Mouse (Mus musculus): ENCODE measurements around the gene Fkbp4. TPM values are rescaled to one million over a fixed set of nuclear protein-coding genes. Genes with fewer than 3 reads are reported as not detected.

Fkbp4 gene
- polyA plus RNA-seq, 1 experiment from 2014 or later: 284 TPM

GRCm38 (mm10) chr6:128424269-128425019 is 14.0 kb downstream of the Fkbp4 start, which contains the start of gene Itfg2:
Gene Itfg2, minus strand, starts transcription at chr6:128424931.
- ChIA-PET POLR2A (interaction anchor here (0.6 to 1.0 kb wide), 2 partner anchors 9 to 76 kb away, joined by 3 to 5 read pairs; no protein-coding TSS in a partner anchor), CTCF (interaction anchor here (0.8 to 2.0 kb wide), 4 partner anchors 7 to 55 kb away, joined by 3 to 6 read pairs (median 4); no protein-coding TSS in a partner anchor)
- DNase-seq (ENCODE audit: low read depth, low spot score): peak; percentile 77
- ATAC-seq: peak; percentile 88
- no peak for TF ChIP-seq CTCF (IDR thresholded peaks at IDR 0.05)
- H3K27me3 ChIP-seq: no peaks in the 10 kb centered on the region
- in situ Hi-C loops (cut with MboI; ENCODE audit: low pct_unique_long_range_greater_than_20kb): loop anchor here (25.0 kb wide), 1 partner anchor 1087 kb away; no protein-coding TSS in a partner anchor

DNA sequence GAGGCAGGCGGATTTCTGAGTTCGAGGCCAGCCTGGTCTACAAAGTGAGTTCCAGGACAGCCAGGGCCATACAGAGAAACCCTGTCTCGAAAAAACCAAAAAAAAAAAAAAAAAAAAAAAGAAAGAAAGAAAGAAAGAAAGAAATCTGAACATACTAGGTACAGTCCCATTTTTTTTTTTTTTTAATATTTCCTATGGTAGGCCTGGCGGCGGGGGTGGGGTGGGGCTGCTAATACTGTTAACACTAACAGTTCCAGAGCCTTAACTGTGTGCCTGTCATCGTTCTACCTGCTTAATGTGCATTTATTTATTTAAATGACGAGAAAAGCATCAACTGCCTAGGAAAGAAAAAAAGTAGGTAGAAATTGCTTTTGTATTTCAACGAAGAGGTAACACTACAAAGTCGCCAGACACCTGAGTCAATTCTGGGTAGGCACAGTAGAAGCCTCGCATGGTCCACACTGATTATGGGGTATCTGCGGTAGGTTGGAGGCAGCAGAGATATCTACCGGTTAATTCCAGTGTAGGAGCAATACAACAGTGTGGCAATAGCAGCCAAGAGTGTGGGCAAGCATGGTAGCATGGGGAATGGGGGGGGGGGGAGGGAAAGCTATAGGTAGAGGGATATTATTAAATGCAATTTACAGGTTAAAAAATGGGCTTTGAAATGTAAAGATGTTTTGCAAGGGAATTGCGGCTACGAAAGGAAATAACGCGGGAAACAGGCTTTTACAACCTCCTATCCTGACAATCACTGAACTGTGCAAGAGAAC is 14.8 kb downstream of the Fkbp4 start:
- ATAC-seq (no peak), DNase-seq (ENCODE audit: low read depth, low spot score) (no peak)
- in situ Hi-C loops (cut with MboI; ENCODE audit: low pct_unique_long_range_greater_than_20kb): no loop called here
- POLR2A ChIA-PET: interaction anchor here (0.6 to 0.7 kb wide), 2 partner anchors 62 to 76 kb away, joined by 3 to 5 read pairs; no protein-coding TSS in a partner anchor
- CTCF ChIA-PET: interaction anchor here (1.2 to 3.5 kb wide), 3 partner anchors 12 to 56 kb away, joined by 4 to 23 read pairs (median 6); no protein-coding TSS in a partner anchor
- no peaks in the 10 kb centered on the region for H3K27me3 ChIP-seq
- TF ChIP-seq CTCF (IDR thresholded peaks at IDR 0.05): no peak

GRCm38 (mm10) chr6:128421480-128421879 is 17.0 kb downstream of the Fkbp4 start:
- ATAC-seq: no peak
- POLR2A ChIA-PET: no interaction called here
- no peaks in the 10 kb centered on the region for H3K27me3 ChIP-seq
- no peak for DNase-seq (ENCODE audit: low read depth, low spot score)
- TF ChIP-seq CTCF (IDR thresholded peaks at IDR 0.05): no peak
- in situ Hi-C loops (cut with MboI; ENCODE audit: low pct_unique_long_range_greater_than_20kb): no loop called here
- CTCF ChIA-PET: interaction anchor here (3.5 kb wide), 1 partner anchor 10 kb away, joined by 23 read pairs; no protein-coding TSS in a partner anchor

DNA sequence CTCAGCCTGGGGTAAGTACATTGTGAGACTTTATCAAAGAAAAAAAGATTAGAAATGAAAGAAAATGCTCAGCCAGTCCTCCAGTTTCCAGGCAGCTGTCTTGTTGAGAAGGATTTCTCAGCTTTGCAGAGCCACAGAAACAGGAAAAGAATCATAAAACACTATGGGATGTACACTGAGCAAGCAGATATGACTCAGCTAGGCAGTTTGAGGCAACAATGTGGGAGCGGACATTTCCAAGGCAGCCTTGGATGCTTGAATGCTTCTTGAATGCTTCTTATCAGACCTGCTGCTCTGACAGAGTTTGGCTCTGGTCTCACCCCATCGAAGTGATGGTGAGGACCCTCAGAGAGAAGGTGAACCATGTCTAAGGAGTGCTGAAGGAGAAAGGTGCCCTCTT is 17.4 kb downstream of the Fkbp4 start:
- no peak for TF ChIP-seq CTCF (IDR thresholded peaks at IDR 0.05)
- no peak for DNase-seq (ENCODE audit: low read depth, low spot score)
- CTCF ChIA-PET: interaction anchor here (3.5 kb wide), 1 partner anchor 10 kb away, joined by 23 read pairs; no protein-coding TSS in a partner anchor
- ATAC-seq: peak; percentile 60
- POLR2A ChIA-PET: no interaction called here
- in situ Hi-C loops (cut with MboI; ENCODE audit: low pct_unique_long_range_greater_than_20kb): no loop called here
- H3K27me3 ChIP-seq: no peaks in the 10 kb centered on the region

- DNase-seq (ENCODE audit: low read depth, low spot score) (no peak), ATAC-seq (no peak)
- CTCF ChIA-PET: interaction anchor here (0.7 kb wide), 1 partner anchor 69 kb away, joined by 3 read pairs; no protein-coding TSS in a partner anchor
- no peak for TF ChIP-seq CTCF (IDR thresholded peaks at IDR 0.05)
- in situ Hi-C loops (cut with MboI; ENCODE audit: low pct_unique_long_range_greater_than_20kb): no loop called here
- no peaks in the 10 kb centered on the region for H3K27me3 ChIP-seq
- POLR2A ChIA-PET: no interaction called here
Measured at GRCm38 (mm10) chr6:128418076-128418475, 20.4 kb downstream of the Fkbp4 start.

DNA sequence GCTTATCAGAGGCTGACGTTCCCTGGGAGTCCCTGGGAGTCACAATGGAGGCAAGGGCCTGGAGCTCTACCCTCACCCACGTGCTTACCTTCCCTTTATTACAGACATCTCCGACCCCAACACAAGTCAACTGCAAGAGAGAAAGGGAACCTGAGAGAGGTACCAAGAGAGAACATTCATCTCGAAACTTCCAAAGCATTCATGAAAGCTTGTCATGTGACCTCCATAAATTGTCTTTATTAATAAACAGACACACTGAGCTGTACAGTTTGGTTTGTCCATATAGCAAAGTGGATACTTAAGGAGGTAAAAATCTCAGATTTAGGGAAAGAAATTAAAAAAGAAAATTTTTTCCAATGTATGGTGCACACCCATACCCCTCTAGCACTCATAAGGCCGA is 22.3 kb downstream of the Fkbp4 start:
- in situ Hi-C loops (cut with MboI; ENCODE audit: low pct_unique_long_range_greater_than_20kb): no loop called here
- DNase-seq (ENCODE audit: low read depth, low spot score) (no peak), ATAC-seq (no peak)
- TF ChIP-seq CTCF (IDR thresholded peaks at IDR 0.05): no peak
- ChIA-PET CTCF (interaction anchor here (1.6 kb wide), 1 partner anchor 64 kb away, joined by 4 read pairs; no protein-coding TSS in a partner anchor), POLR2A (interaction anchor here (0.7 kb wide), 1 partner anchor 17 kb away, joined by 4 read pairs; the partner anchor contains the start of gene Nrip2)
- H3K27me3 ChIP-seq: no peaks in the 10 kb centered on the region

DNA sequence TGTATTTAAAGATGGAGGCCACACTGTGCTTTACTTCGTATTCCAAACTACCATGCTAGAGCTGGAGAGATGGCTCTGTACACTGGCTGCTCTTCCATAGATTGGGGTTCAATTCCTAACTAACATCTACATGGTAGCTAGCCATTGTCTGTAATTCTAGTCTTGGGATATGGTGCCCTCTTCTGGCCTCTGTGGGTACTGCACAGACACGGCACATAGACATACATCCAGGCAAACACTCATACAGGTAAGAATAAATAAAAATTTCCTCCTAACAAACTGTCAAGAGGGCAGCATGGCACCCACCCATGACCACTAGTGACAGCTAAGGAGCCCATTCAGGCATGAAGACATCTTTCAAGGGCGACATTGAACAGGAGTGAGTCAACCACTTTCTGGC is 27.4 kb downstream of the Fkbp4 start:
- ATAC-seq (peak; percentile 54), DNase-seq (ENCODE audit: low read depth, low spot score) (no peak)
- CTCF ChIA-PET: interaction anchor here (0.8 to 3.2 kb wide), 23 partner anchors 8 to 211 kb away, joined by 3 to 24 read pairs (median 5); partner anchors contain the start of genes Gm44596, Itfg2, Tead4 and Tex52
- POLR2A ChIA-PET: interaction anchor here (1.6 kb wide), 1 partner anchor 10 kb away, joined by 7 read pairs; no protein-coding TSS in a partner anchor
- peak; percentile 96 for TF ChIP-seq CTCF (IDR thresholded peaks at IDR 0.05)
- H3K27me3 ChIP-seq: no peaks in the 10 kb centered on the region
- in situ Hi-C loops (cut with MboI; ENCODE audit: low pct_unique_long_range_greater_than_20kb): loop anchor here (5.0 kb wide), 2 partner anchors 49 to 89 kb away; partner anchors contain the start of genes Foxm1 and Rhno1

DNA sequence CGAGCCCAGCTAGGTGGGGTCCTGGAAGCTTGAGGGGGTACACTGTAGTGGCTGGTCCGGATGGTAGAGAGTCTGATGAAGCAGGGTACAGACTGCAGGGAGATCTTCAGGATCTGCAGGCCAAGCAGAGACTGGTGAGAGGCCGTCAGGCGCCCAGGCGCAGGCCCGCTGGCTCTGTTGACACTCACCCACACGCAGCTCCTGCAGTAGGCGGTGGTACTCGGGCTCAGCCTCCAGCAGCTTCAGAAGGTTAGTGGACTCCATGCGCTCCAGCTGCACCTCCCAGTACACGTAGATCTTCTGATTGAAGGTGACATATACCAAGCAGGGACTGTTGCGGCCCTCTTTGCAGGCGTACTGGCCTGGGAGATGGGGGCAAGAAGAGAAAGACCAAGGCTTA is 28.2 kb downstream of the Fkbp4 start:
- POLR2A ChIA-PET: interaction anchor here (1.6 kb wide), 1 partner anchor 9 kb away, joined by 7 read pairs; no protein-coding TSS in a partner anchor

GRCm38 (mm10) chr6:128408544-128409125 is 29.8 kb downstream of the Fkbp4 start:
- no peak for TF ChIP-seq CTCF (IDR thresholded peaks at IDR 0.05)
- DNase-seq (ENCODE audit: low read depth, low spot score): no peak
- in situ Hi-C loops (cut with MboI; ENCODE audit: low pct_unique_long_range_greater_than_20kb): no loop called here
- ATAC-seq: no peak
- ChIA-PET POLR2A (no interaction called here), CTCF (no interaction called here)
- H3K27me3 ChIP-seq: no peaks in the 10 kb centered on the region

More for the DNA sequence above, 28.2 kb downstream of the Fkbp4 start:
- CTCF ChIA-PET: interaction anchor here (0.8 to 3.2 kb wide), 15 partner anchors 9 to 210 kb away, joined by 3 to 24 read pairs (median 7); partner anchors contain the start of genes Gm44596, Itfg2 and Tex52
- DNase-seq (ENCODE audit: low read depth, low spot score) (no peak), ATAC-seq (no peak)
- H3K27me3 ChIP-seq: no peaks in the 10 kb centered on the region
- in situ Hi-C loops (cut with MboI; ENCODE audit: low pct_unique_long_range_greater_than_20kb): loop anchor here (5.0 kb wide), 2 partner anchors 48 to 88 kb away; partner anchors contain the start of genes Foxm1 and Rhno1
- no peak for TF ChIP-seq CTCF (IDR thresholded peaks at IDR 0.05)
